8 mouse cellular contexts compared by ENCODE assay signal in the genomic region with DNA sequence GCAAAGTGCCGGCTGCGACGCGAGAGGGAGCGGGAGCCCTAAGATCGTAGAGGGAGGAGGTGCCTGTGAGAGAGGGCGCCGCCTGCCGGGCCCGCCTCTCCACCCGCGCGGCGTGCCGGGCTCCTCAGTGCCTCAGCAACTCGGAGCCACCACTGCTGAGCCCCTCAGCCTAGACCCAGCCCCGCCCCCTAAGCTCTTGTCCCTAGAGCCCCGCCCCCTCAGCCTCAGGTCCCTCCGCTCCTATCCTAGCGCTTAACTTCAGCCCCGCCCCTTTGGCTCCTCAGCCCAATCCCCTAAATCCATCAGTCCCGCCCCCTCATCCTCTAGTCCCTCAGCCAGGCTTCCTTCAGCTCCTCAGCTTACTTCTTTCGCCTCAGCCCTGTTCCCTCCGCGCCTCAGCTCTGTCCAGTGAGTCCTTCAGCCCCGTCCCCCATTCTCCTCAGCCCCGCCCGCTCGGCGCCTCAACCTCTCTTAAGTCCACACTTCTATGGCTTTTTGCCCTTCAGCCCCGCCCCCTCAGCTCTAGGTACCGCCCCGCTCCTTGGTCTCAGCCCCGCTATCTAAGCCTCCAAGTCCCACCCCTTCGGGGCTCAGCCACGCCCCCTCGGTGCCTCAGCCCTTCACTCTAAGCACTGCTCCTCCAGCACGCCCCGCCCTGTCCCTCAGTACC. TPM values are rescaled to one million over a fixed set of nuclear protein-coding genes. Genes with fewer than 3 reads are reported as not detected.
A peak's percentile ranks its signal among the peaks of the same experiment; 100 is the strongest.
DNase-seq lines count a peak whose midpoint lies in the region; ATAC-seq and TF ChIP-seq lines count a peak whose summit lies in the region.

A gene (minus strand): TSS at position 38 of the 670 bp plus-strand sequence.

- H3K4me3 ChIP-seq in forebrain, embryonic 15.5 days: peak within 1 kb of the TSS; percentile 72
- H3K4me3 ChIP-seq in liver, embryonic 16.5 days (ENCODE audit: low read depth, low read length): peak within 1 kb of the TSS; percentile 73
- peak within 1 kb of the TSS; percentile 73 for H3K4me3 ChIP-seq in neural tube, embryonic 12.5 days
- H3K4me3 ChIP-seq in stomach, postnatal 0 days (ENCODE audit: low read depth, low read length): peak within 1 kb of the TSS; percentile 65

- intact Hi-C loops in heart, postnatal 14 days (cut with DNase I): loop anchor here (5.0 kb wide), 1 partner anchor 166 kb away; no protein-coding TSS in a partner anchor

- ATAC-seq in forebrain, embryonic 15.5 days (replicated peaks): peak; percentile 93
- peak; percentile 93 for ATAC-seq in liver, embryonic 16.5 days (ENCODE audit: low read depth)
- peak; percentile 94 for ATAC-seq in neural tube, embryonic 12.5 days (ENCODE audit: low FRiP score, low read depth)
- ATAC-seq in stomach, postnatal 0 days (ENCODE audit: low FRiP score, low TSS enrichment): peak; percentile 96

- H3K4me1 ChIP-seq in forebrain, embryonic 15.5 days: peaks cover 11% of the 10 kb centered on the region
- H3K4me1 ChIP-seq in liver, embryonic 16.5 days (ENCODE audit: control insufficient read depth, low read depth, low read length): peaks cover 34% of the 10 kb centered on the region
- peaks cover 13% of the 10 kb centered on the region for H3K4me1 ChIP-seq in neural tube, embryonic 12.5 days
- peaks cover 6% of the 10 kb centered on the region; the same call in 1 of the 2 replicates for H3K4me1 ChIP-seq in stomach, postnatal 0 days (replicated peaks; ENCODE audit: control insufficient read depth, insufficient read depth)

- H3K27me3 ChIP-seq in forebrain, embryonic 15.5 days: peaks cover 6% of the 10 kb centered on the region; the same call in 1 of the 2 replicates
- peaks cover 29% of the 10 kb centered on the region for H3K27me3 ChIP-seq in liver, embryonic 16.5 days (ENCODE audit: control insufficient read depth, insufficient read depth, low read depth, low read length)
- H3K27me3 ChIP-seq in neural tube, embryonic 12.5 days (replicated peaks): peaks cover 4% of the 10 kb centered on the region
- H3K27me3 ChIP-seq in stomach, postnatal 0 days (ENCODE audit: control insufficient read depth, insufficient read depth, low read length): no peaks in the 10 kb centered on the region

- peak; percentile 75 for TF ChIP-seq CTCF in stomach, postnatal 0 days (IDR thresholded peaks at IDR 0.05; ENCODE audit: low read depth)

- H3K9me3 ChIP-seq in forebrain, embryonic 15.5 days: peaks cover 3% of the 10 kb centered on the region; the same call in 1 of the 2 replicates
- no peaks in the 10 kb centered on the region; the same call in 1 of the 2 replicates for H3K9me3 ChIP-seq in liver, embryonic 16.5 days (replicated peaks; ENCODE audit: control insufficient read depth, low read length)
- H3K9me3 ChIP-seq in neural tube, embryonic 12.5 days: peaks cover 14% of the 10 kb centered on the region; the same call in 1 of the 2 replicates
- H3K9me3 ChIP-seq in stomach, postnatal 0 days (ENCODE audit: control insufficient read depth, low read length): no peaks in the 10 kb centered on the region

- peak within 1 kb of the TSS; percentile 93 for H3K4me2 ChIP-seq in forebrain, embryonic 15.5 days (replicated peaks)
- H3K4me2 ChIP-seq in liver, embryonic 16.5 days (ENCODE audit: low read depth, low read length): peak within 1 kb of the TSS; percentile 100
- peak within 1 kb of the TSS; percentile 100 for H3K4me2 ChIP-seq in neural tube, embryonic 12.5 days (replicated peaks)
- peak within 1 kb of the TSS; percentile 98 for H3K4me2 ChIP-seq in stomach, postnatal 0 days (replicated peaks; ENCODE audit: low read depth)

- peak; percentile 99 for DNase-seq in ES-CJ7 (ENCODE audit: low read depth, low spot score)
- DNase-seq in cerebellum, adult 11-12 months: peak; percentile 49
- DNase-seq in heart, postnatal 14 days: peak; percentile 69 to 77
- DNase-seq in large intestine, adult 2 months (ENCODE audit: low read depth, low spot score): peak; percentile 57
- peak; percentile 91 for DNase-seq in stomach, postnatal 0 days (ENCODE audit: low spot score)

- TF ChIP-seq EP300 in stomach, postnatal 0 days (optimal IDR thresholded peaks at IDR 0.05): no peak

- peak within 1 kb of the TSS; percentile 45 for H3K9ac ChIP-seq in forebrain, embryonic 15.5 days (replicated peaks)
- peak within 1 kb of the TSS; percentile 71 for H3K9ac ChIP-seq in liver, embryonic 16.5 days (ENCODE audit: low read depth, low read length)
- H3K9ac ChIP-seq in neural tube, embryonic 12.5 days: peak within 1 kb of the TSS; percentile 73
- H3K9ac ChIP-seq in stomach, postnatal 0 days (ENCODE audit: low read length): peak within 1 kb of the TSS; percentile 68

- 0% methylated on average over 36 of the region's 39 CpGs for WGBS in forebrain, embryonic 15.5 days
- WGBS in large intestine, adult 2 months: 3% methylated on average over 38 of the region's 39 CpGs
- 1% methylated on average over 35 of the region's 39 CpGs for WGBS in liver, embryonic 16.5 days (ENCODE audit: insufficient replicate concordance)
- WGBS in neural tube, embryonic 12.5 days: under 1% methylated on average over 38 of the region's 39 CpGs
- WGBS in stomach, postnatal 0 days: 2% methylated on average over 33 of the region's 39 CpGs

- H3K27ac ChIP-seq in forebrain, embryonic 15.5 days (replicated peaks): peak within 1 kb of the TSS; percentile 53; the same call in 1 of the 2 replicates
- H3K27ac ChIP-seq in liver, embryonic 16.5 days (ENCODE audit: low read length): peak within 1 kb of the TSS; percentile 67
- H3K27ac ChIP-seq in neural tube, embryonic 12.5 days: no peak within 1 kb of the TSS
- peak within 1 kb of the TSS; percentile 63 for H3K27ac ChIP-seq in stomach, postnatal 0 days (replicated peaks)

- H3K36me3 ChIP-seq in forebrain, embryonic 15.5 days: no peaks in the 10 kb centered on the region
- no peaks in the 10 kb centered on the region for H3K36me3 ChIP-seq in liver, embryonic 16.5 days (ENCODE audit: control insufficient read depth, insufficient read depth)
- H3K36me3 ChIP-seq in neural tube, embryonic 12.5 days: no peaks in the 10 kb centered on the region
- no peaks in the 10 kb centered on the region for H3K36me3 ChIP-seq in stomach, postnatal 0 days (ENCODE audit: control insufficient read depth, insufficient read depth, low read length)

RNA-seq across cellular contexts. Expression of the gene that starts here (rescaled TPM):
- 15.0 and 16.3 TPM in 2 replicates for polyA plus RNA-seq in forebrain, embryonic 15.5 days (2015; fragmentation: Nextera tagmentation; extraction: Ambion mirVana)
- 100 to 1,000 TPM; 108 to 109 TPM for total RNA-seq in heart, postnatal 14 days (2021)
- polyA plus RNA-seq in large intestine, adult 2 months (2012; rRNA removed): 24.9 and 34.3 TPM in 2 replicates
- 3.1 and 3.6 TPM in 2 replicates for polyA plus RNA-seq in liver, embryonic 16.5 days (2015; fragmentation: Nextera tagmentation; extraction: Ambion mirVana)
- polyA plus RNA-seq in neural tube, embryonic 12.5 days (2016; fragmentation: Nextera tagmentation; extraction: Ambion mirVana): 16.1 and 17.9 TPM in 2 replicates
- 4.8 and 5.1 TPM in 2 replicates for polyA plus RNA-seq in stomach, postnatal 0 days (2015; fragmentation: Nextera tagmentation; extraction: Ambion mirVana)

Comparison
In these comparisons a context has a peak if more than half of its experiments do, and no peak if none do; other contexts are left out.
1. DNase-seq: peak in every context shown above with its lines; median percentile 99 in ES-CJ7; 91 in stomach, postnatal 0 days; 73 in heart, postnatal 14 days; 57 in large intestine, adult 2 months; 49 in cerebellum, adult 11-12 months.